In genomic region chr6:81924304-81924703, GRCm38 (mm10) we compare ENCODE assay signal across 8 mouse cellular contexts. TPM values are rescaled to one million over a fixed set of nuclear protein-coding genes. Genes with fewer than 3 reads are reported as not detected.
DNase-seq lines count a peak whose midpoint lies in the region; ATAC-seq lines count a peak whose summit lies in the region.

No protein-coding gene starts in this region.

- no peak overlapping the region for H3K27ac ChIP-seq in kidney, embryonic 16.5 days (ENCODE audit: low read length)
- H3K27ac ChIP-seq in hindbrain, embryonic 15.5 days (replicated peaks): no peak overlapping the region
- H3K27ac ChIP-seq in midbrain, embryonic 15.5 days: no peak overlapping the region

- WGBS in kidney, embryonic 16.5 days: 6% methylated on average over 5 of the region's 5 CpGs
- 16% methylated on average over 5 of the region's 5 CpGs for WGBS in hindbrain, embryonic 15.5 days
- WGBS in midbrain, embryonic 15.5 days: 11% methylated on average over 5 of the region's 5 CpGs

- H3K36me3 ChIP-seq in kidney, embryonic 16.5 days (ENCODE audit: insufficient read depth, low read length): peaks cover 26% of the 10 kb centered on the region
- H3K36me3 ChIP-seq in hindbrain, embryonic 15.5 days: no peaks in the 10 kb centered on the region; the same call in none of the 2 replicates
- peaks cover 11% of the 10 kb centered on the region; the same call in 1 of the 2 replicates for H3K36me3 ChIP-seq in midbrain, embryonic 15.5 days (replicated peaks)

- H3K4me2 ChIP-seq in kidney, embryonic 16.5 days (replicated peaks; ENCODE audit: low read depth, low read length): peak overlapping the region; percentile 59
- peak overlapping the region; percentile 70 for H3K4me2 ChIP-seq in hindbrain, embryonic 15.5 days
- peak overlapping the region; percentile 53 for H3K4me2 ChIP-seq in midbrain, embryonic 15.5 days

- no peaks in the 10 kb centered on the region for H3K27me3 ChIP-seq in kidney, embryonic 16.5 days (ENCODE audit: insufficient read depth, low read length)
- no peaks in the 10 kb centered on the region for H3K27me3 ChIP-seq in hindbrain, embryonic 15.5 days
- no peaks in the 10 kb centered on the region for H3K27me3 ChIP-seq in midbrain, embryonic 15.5 days (replicated peaks)

- no peak for DNase-seq in kidney, adult 11 months
- DNase-seq in c-Kit-negative CD71-positive TER-119-positive erythroid progenitor cells, embryonic 14.5 days (ENCODE audit: low read depth, low spot score): peak; percentile 2
- DNase-seq in frontal cortex, postnatal 10 days (ENCODE audit: low spot score in 2 of 2): no peak
- no peak for DNase-seq in layer of hippocampus, adult 8-10 months (ENCODE audit: low spot score in 2 of 2)
- DNase-seq in urinary bladder, postnatal 36 days (ENCODE audit: low spot score in 2 of 2): no peak

- peak overlapping the region; percentile 84 for H3K4me3 ChIP-seq in kidney, embryonic 16.5 days (ENCODE audit: low read length)
- peak overlapping the region; percentile 91 for H3K4me3 ChIP-seq in hindbrain, embryonic 15.5 days
- H3K4me3 ChIP-seq in midbrain, embryonic 15.5 days: peak overlapping the region; percentile 75

- no peaks in the 10 kb centered on the region for H3K9me3 ChIP-seq in kidney, embryonic 16.5 days (ENCODE audit: low read length)
- no peaks in the 10 kb centered on the region for H3K9me3 ChIP-seq in hindbrain, embryonic 15.5 days
- no peaks in the 10 kb centered on the region for H3K9me3 ChIP-seq in midbrain, embryonic 15.5 days

- H3K9ac ChIP-seq in kidney, embryonic 16.5 days (replicated peaks; ENCODE audit: low read length): peak overlapping the region; percentile 98
- peak overlapping the region; percentile 92 for H3K9ac ChIP-seq in hindbrain, embryonic 15.5 days
- peak overlapping the region; percentile 86 for H3K9ac ChIP-seq in midbrain, embryonic 15.5 days

- peaks cover 11% of the 10 kb centered on the region for H3K4me1 ChIP-seq in kidney, embryonic 16.5 days (ENCODE audit: insufficient read depth, low read length)
- peaks cover 13% of the 10 kb centered on the region for H3K4me1 ChIP-seq in hindbrain, embryonic 15.5 days (replicated peaks)
- H3K4me1 ChIP-seq in midbrain, embryonic 15.5 days: peaks cover 15% of the 10 kb centered on the region

- ATAC-seq in kidney, embryonic 16.5 days (ENCODE audit: low FRiP score, low TSS enrichment): 0 out of 2 replicates have a peak, but pooled peaks have one; percentile 18
- no peak for ATAC-seq in hindbrain, embryonic 15.5 days (ENCODE audit: low FRiP score, low read depth)
- ATAC-seq in midbrain, embryonic 15.5 days (replicated peaks): peak; percentile 67

RNA-seq across cellular contexts. Expression of gene Gcfc2, which starts 0.8 kb away (rescaled TPM):
- polyA plus RNA-seq in kidney, embryonic 16.5 days (2015; fragmentation: Nextera tagmentation; extraction: Ambion mirVana): 10.1 and 11.0 TPM in 2 replicates
- 6.0 and 6.7 TPM in 2 replicates for polyA plus RNA-seq in hindbrain, embryonic 15.5 days (2015; fragmentation: Nextera tagmentation; extraction: Ambion mirVana)
- 6.3 and 9.2 TPM in 2 replicates for polyA plus RNA-seq in midbrain, embryonic 15.5 days (2015; fragmentation: Nextera tagmentation; extraction: Ambion mirVana)
- 10 to 100 TPM; 10.6 to 18.9 (median 14.2) TPM for total RNA-seq in layer of hippocampus, adult 8-10 months (2022)

RNA-seq across cellular contexts. Expression of gene Mrpl19, which starts 41.5 kb away (rescaled TPM):
- 49.2 and 57.1 TPM in 2 replicates for polyA plus RNA-seq in kidney, embryonic 16.5 days (2015; fragmentation: Nextera tagmentation; extraction: Ambion mirVana)
- polyA plus RNA-seq in hindbrain, embryonic 15.5 days (2015; fragmentation: Nextera tagmentation; extraction: Ambion mirVana): 42.8 and 43.4 TPM in 2 replicates
- 35.1 and 40.4 TPM in 2 replicates for polyA plus RNA-seq in midbrain, embryonic 15.5 days (2015; fragmentation: Nextera tagmentation; extraction: Ambion mirVana)
- total RNA-seq in layer of hippocampus, adult 8-10 months (2022): 10 to 100 TPM; 31.2 to 35.8 (median 32.9) TPM
